Mouse (Mus musculus): ENCODE results near the gene Mylip.

Mylip gene

DNA sequence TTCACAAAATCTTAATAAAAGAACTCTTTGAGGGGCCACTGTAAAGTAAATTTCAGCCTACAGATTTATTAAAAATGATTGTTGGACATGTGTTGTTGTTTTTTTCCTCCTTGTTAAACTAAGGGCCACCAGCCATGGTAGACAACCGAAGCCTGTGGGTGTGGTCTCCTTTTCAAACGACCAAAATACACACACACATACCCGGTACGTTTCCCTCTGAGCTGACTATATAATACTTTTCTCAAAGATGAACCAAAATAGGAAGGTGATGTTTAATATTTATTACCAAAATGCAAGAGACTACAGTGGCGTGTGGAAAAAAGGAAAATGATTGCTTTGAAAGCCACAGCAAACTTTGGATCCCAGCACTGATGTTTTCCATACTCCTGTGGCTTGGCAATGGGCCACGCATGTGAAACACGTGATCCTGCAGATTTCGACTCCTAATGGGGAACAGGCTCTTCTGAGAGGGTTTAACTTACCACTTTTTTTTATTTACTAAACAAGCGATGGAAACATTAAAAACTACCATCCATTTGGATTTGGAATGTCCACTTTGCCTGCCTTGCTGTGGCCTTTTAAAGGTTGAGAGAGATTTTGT is 2.4 kb downstream of the Mylip start:
- DNase-seq, result peak in 1 of 2 experiments; percentile 46

DNA sequence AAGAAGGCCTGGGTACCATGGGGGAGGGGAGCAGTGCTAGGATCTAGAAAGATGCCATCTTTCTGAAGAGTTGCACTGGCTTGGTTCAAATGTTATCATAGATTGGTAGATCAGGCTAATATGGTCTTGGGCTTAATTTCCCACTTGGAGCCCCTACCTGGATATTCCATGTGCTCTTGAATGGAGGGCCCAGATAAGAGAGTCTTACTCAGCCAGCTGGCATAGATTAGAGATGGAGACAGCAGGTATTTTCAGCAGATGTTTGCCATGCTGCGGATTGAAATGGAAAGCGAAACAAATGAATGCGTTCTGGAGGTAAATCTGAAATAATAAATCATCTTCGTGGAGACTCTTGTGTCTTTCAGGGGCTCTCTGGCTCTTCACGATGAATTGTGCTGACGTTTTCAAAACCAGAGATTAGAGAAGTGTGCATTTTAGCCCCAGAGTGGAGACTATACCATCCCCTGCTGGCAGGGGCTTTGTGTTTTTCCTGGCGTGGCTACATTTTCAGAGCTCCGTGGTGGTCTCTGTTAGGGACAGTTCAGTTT is 4.8 kb downstream of the Mylip start:
- no peak for DNase-seq

DNA sequence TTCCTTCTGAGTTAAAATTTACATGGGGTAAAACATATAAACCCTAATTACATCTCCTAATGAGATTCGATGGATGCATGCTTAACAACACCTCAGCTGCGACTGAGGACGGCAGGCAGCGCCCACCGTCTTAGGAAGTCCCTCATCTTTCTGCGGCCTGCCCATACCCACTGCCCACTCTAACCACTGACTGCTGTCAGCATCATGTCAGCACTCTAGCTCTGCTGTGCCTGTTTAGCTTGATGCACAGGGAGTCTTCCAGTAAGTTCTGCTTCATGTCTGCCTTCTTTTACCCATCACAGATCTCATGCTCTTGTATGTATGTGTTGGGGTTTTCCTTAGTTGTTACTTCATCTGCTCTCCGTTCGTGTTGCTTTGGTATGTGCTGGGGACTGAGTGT is 7.2 kb downstream of the Mylip start:
- DNase-seq, result no peak

DNA sequence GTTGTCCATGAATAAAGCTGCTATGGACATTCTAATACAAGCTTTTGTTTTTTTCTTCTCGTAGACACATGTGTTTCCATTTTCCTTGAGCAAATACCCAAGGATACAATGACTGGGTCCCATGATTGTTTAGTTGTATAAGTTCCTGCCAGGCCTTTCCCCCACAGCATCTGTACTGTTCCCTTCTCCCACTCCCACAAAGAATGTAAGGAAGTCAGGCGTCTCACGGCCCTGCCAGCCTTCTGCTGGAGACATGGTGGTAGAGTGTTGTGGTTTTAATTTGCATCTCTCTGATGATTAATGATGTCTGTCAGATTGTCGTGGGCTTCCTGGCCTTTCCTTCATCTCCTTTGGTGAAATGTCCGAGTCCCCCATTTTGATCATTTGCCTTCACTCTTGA is 7.7 kb downstream of the Mylip start:
- DNase-seq, result no peak

DNA sequence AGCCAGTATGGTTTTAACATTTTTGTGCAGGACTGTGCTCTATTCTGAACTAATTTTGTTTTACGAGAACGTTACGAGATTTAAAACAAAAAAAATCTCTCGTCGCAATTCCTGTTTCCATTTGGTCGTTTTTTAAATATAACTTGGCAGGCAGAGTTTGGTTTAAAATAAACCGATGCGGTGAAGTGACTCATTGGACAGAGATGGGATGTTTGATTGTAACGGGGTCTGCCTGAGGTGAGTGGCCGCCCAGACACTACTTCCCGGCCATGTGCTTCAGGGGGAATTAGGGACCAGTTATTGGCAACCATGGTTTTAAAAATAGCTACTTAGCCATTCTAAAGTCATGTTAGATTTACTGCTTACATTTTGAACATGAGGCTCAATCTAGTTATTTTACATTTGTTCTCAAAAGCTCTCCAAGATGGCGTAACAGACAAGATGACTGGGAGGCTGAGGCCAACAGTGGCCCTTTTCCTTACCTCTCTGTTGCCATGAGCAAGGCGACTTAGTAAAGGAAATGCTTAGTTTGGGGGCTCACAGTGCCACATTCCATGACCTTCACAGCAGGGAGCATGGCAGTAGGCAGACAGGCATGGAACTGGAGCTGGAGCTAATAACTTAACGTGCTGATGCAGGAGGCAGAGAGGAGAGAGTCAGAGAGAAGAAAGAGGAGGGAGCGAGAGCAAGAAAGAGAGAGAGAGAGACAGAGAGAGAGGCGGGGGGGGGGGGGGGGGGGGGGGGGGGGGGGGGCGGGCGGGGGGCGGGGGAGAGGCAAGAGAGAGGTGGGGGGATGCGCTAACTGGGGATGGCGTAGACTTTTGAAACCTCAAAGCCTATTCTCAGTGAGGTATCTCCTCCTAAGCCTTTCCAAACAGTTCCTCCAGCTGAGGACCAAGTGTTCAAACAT is 8.6 kb downstream of the Mylip start:
- no peak for DNase-seq

DNA sequence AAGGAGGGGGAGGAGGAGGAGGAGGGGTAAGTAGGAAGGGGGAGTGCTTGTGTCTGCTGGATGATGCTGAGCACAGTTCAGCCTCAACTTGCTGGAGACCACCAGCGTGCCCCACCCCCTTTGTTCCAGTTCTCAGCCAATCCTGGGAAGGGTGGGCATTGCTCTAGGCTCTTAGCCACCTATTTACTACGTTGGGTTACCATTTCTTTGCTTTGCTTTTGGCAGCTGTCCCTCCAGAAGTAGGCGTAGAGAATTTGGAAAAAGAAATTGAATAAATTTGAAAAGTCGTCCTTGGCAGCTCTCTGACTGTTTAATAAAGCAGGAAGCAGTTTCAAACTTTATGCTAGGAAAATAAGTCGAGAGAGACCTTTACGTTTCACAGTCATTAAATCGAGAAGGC is 11.2 kb downstream of the Mylip start:
- no peak for DNase-seq

DNA sequence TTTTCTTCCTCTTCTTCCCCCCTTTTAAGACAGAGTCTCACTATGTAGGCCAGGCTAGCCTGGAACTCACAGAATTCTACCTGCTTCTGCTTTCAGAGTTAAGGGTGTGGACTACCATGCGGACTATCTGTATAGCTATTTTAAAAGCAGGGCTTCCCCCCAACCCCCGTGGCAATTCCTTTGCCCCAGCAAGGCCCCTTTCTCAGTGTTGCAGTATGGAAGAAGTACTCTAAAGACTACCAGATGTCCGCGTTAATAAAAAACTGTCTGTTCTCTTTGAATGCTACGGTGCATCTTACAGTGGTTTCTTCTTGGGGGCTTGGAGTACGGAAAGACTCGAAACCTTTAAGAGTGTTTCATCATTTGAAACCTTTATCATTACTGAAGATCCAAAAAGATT is 12.3 kb downstream of the Mylip start:
- DNase-seq, result no peak

DNA sequence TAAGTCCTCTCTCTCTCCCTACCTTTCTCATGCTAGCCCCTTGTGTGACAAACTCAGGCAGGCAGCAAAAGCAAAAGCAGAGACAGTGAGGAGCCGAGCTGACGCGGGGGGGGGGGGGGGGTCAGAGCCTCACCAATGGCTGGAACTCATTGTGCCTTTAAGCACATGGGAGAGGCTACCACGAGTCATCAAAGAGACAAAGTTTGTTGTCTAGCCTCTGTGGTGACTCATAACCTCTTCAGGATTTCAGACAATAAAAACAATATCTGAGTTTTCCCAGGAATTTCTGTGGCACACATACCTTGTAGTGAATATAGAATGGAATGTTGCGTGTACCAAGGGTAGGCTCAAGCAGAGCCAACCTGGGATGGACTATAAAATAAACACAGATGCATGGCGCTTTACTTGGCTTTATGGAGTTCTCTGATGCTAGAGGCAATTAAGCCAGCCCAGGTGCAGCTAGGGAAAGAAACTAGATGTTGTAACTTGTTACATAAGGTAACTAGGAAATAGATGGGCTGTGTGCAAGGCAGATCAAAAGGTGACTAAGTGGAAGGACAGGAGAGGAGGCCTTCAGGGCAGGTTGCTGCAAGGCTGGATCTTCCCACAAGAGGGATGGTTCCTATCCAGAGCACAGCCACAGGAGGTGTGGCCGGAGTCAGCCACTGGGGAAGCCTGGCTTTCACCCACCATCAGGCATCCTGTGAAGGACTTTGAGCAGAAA is 12.9 kb downstream of the Mylip start:
- DNase-seq, result no peak

DNA sequence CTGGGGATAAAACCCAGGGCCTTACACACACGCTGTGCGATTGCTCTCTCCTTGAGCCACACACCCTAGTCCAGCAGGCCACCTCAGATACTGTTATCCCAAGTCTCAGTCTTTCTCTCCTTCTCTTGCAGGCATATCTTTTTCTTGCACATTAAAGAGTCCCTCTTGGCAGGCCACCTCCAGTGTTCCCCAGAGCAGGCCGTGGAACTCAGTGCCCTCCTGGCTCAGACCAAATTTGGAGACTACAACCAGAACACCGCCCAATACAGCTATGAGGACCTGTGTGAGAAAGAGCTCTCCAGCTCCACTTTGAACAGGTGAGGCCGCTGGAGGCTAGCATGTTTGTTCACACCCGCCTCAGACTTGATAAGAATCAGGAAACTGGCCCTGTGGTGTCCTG is 14.7 kb downstream of the Mylip start:
- DNase-seq, result no peak

DNA sequence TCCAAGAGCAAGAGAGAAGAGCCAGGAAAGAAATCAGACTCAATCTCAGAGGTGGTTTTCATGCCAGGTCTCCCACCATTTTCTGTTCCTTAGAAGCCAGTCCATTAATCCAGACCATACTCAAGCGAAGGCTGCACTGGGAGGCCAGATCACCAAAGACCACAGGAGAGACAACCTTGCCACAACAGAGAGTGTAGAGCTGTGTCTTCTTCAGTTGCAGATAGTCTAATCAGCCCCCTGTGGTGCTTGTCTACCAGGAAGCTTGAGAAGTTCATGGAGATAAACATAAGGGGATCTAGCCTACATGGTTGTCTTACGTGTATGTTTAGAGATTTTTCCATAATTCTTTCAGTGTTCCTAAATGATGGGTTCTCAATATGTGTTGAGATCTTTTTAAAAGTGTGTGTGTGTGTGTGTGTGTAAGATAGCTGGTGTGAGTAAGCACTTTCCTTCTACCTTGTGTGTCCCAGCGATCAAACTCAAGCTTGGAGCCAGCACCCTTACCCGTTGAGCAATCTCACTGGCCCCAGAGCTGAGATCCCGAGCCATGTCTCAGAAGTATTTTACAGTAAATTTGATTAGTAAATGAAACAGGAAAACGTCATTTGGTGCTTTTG is 15.8 kb downstream of the Mylip start:
- DNase-seq, result no peak

DNA sequence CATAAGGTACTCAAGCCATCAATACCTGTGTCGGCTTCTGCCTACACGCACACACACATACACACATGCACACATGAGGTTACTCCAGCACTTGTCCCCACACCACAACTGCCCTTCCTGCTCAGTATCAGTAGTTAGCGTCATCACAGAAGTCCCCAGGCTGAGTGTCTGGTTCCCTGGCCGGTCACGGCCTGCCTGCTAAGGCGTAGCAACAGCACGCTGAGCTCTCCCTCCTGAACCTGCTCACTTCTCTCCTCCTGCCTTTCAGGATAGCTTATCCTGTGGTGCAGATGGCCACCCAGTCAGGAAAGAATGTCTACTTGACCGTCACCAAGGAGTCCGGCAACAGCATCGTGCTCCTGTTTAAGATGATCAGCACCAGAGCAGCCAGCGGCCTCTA is 16.7 kb downstream of the Mylip start:
- DNase-seq, result no peak

DNA sequence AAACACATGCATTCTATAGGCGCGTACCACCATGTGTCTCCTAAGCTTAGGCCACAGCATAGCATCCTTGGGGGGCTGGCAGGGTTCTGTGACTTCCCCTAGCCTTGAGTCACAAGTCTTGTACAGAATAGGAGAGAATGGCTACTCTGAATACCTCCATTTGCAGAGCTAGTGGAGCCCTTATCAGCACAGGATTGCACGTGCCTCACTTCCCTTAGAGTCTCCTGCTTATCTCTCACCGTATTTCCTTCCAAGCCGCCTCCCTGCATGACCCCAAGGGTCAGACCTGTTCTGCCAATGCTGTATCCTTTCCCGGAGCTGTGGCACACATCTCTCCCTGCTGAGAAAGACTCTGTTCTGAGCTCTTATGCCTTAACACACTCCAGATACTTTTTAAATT is 17.2 kb downstream of the Mylip start:
- DNase-seq, result no peak

DNA sequence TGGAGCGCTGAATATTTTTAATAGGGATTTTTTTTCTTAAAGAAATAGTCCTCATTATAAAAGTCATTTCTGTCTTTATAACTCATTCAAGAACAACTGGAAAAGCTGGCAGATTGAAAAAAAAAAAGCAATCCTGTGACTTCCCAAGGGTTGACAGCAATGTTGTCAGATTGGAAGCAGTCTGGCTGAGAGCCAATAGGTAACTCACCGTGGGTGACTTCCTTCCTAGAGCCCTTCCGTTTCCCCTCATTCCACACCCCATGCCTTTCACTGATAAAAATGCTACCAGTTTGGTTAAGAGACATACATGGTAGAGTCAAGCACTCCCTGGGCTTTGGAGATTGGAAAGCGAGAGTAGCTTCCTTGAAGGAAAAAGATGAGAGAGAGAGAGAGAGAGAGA is 21.4 kb downstream of the Mylip start:
- no peak for DNase-seq

DNA sequence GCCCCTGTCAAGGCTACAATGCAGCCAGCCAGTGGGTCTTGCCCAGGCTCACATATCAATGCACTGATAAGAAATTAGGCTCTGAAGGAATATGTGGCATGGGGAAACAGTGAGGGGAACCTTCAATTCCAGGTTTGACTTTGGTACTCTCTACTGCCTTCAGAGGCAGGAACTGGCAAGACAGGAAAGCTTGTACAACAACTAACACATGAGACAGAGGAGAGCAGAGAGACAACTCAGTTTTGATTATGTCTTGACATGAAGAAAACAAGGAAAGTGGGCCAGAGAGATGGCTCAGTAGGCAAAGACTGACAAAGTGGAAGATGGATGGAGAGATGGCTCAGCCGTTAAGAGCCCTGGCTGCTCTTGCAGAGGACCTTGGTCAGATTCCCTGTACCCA is 23.5 kb downstream of the Mylip start:
- no peak for DNase-seq

DNA sequence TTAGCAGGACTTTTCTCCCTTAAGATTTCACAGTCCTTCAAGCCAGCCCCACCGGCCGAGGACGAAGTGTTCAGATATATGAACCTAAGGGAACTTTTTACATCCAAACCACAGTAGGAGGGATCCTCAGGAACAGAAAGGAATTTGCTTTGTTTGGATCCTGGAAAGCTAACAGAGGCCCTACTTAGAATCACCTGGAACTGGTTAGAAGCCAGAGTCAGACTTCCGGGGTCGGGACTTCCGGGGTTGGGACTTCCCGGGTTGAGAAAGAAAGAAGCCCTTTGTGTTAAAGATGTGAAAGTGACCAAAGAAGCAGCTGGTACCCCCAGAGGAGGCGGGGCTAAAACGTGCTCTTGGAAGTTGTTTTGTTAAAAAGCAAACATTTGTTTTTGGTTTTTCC is 24.5 kb downstream of the Mylip start:
- DNase-seq, result no peak

DNA sequence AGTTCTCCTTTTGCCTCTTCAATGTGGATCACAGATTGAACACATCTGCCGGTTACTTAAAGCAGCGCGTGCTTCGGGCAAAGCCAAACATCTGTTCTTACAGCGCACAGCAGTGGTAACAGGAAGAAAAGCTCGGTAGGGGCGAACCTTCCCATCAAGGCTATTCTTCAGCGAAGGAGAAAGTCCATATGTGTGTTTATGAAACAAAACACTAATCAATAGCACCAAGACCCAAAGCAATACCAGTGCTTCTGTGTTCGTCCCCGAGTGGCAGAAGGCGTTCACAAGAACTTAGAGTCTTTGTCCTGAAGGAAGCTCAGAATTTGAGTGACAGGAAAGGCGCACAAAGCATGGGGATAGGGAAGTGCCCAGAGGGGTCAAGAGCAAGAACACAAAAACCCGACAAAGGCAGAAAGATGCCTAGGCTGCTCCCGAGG is 27.1 kb downstream of the Mylip start:
- no peak for DNase-seq

DNA sequence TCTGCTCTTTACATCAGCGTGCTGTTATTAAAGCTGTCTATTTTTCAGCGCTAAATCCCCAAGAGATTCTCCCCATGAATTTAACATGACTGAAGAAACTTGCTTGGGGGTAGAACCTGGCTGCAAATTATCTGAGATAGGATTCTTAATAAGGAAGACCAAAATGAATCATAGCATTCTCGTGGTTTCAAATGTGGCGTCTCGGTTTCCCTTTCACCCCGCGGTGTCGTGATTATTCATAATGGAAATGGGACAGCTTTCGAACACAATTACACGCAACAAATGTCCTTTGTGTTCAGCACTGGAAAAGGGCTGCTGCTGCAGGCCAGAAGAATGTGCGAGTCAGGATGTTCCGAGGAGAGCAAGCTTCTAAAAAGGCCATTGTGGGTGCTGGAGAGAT is 29.4 kb downstream of the Mylip start:
- no peak for DNase-seq

DNA sequence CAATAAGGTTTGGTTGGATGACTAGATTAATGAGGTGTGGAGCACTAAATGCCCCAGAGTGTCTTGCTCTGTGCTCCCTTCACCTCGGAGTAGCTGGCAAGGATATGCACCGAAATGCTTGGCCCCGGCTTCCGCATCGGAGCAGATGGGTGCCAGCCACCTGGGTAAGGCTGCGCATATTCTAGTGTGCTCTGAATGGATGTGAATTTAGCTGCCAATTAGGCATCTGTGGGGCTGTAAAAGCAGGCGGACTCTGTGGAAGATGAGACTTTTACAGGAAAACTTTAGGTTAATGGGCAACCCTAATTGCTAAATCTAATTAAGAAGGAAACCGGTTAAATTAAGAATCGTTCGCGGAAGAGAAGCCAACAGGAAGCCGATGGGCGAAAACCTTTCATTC is 32.7 kb downstream of the Mylip start:
- DNase-seq, result peak; percentile 41 to 63

DNA sequence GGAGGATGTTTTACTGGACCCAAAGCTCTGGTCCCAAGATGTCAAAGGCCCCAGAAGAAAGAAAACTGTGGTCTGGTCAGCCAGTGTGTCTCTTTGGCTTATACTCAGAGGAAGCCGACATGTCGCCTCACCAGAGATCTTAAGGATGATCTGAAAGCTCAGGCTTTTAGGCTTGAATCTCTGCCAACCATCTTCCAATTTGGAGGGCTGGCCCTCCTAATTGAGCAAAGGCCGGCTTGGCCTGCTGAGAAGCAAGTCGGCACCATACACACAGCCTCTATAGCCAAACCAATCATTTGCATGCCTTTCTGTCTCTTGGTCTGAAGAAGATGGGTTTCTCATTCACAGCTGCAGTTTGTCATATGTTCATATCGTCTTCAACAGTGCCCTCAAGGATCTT is 33.2 kb downstream of the Mylip start:
- peak in 1 of 2 experiments; percentile 11 for DNase-seq

DNA sequence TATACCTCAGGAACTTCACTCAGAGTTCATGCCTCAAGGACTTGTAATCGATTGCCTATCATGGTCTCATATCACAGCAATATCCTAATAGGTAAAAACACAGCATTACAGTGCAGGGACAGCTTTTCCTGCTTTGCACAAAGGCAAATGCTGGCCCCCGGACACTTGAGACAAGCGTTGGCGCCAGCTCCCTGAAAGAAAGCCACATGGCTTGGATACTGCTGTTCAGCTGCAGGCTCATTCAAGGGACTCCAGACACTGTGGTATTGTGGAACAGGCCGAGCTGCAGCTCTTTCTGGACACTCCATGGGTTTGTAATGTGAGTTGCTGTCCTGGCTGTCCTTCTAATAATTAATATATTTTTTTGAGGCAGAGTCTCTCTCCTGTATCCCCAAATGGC is 34.4 kb downstream of the Mylip start:
- no peak for DNase-seq

DNA sequence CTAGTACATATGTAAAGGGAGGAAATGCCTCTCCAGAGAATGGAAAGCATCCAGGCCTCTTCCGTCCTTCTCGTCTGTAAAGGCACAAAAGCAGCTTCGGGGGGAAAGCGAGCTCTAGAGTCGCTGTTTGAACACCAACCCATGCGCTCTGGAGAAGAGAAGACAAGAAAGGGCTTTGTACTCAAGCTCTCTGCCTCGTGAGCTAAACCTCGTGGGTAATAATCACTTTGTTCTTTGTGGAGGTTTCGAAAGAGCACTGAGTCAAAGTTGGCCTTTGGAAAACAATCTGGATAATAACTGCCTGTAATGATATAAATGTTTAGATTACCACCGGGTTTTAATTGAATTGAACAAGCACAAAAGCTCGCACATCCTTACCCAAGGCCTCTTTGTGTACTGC is 39.7 kb downstream of the Mylip start:
- DNase-seq, result no peak

DNA sequence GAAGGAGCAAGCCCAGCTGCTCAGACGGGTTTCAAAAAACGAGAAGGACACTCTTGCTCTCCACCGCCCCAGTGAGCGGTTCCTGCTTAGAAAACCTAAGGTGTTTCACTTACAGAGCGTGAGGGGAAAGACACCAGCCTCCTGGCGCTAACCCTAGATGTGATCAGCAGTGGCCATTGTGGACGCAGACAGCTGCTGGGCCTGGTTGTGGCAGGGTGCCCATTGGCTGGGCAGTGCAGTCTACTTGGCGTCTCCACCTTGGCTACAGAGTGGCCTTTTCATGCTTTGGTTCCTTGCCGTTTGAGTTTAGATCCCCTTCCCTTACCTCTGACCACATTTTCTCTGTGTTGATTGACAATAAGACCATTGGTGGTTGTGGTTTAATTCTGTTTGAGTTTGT is 47.6 kb downstream of the Mylip start:
- DNase-seq, result peak in 1 of 2 experiments; percentile 43

DNA sequence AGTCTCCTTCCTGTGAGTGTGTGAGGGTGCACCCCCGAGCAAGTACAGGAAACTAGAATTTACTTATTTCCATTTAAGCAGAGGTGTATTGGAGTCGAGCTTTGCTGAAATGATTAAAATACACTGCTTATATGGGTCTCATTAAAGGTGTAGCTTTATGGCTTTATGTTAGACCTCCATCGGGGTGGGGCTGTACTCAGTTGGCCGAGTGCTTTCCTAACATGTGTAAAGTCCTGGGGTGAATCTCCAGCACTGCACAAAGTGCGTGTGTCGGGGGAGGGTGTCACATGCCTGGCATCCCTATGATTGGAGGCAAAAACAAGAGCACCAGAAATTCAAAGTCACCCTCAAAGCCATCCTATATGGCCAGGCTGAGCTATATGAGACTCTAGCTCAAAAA is 49.3 kb downstream of the Mylip start:
- DNase-seq, result no peak

All from cerebellum, postnatal 25 days (tissue).